Mouse (Mus musculus): ENCODE data around the gene Tmem119. TPM values are rescaled to one million over a fixed set of nuclear protein-coding genes. Genes with fewer than 3 reads are reported as not detected.
A peak's percentile ranks its signal among the peaks of the same experiment; 100 is the strongest.

Tmem119 gene
- polyA plus RNA-seq, 1 experiment from 2014 or later = 17.6 TPM

DNA sequence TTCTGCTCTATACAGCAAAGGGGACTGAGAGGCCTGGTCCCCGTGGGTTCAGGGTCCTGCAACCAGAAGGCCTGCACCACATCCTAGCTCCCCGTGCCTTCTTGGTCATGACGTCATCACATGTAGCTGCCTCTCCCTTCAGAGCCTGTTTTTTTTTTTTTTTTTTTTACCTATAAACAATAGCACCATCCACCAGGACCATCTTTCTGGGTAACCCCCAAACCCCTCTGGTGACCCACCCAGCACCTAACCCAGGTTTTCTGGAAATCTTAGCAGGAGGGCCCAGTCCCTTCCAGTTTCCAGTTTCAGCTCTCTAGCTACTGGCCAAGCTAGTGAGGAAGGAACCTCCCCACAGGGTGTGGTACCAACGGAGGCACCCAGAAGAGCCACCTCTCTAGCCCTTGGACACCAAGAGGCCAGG, 27.7 kb upstream of the Tmem119 start:
- H3K4me1 ChIP-seq (ENCODE audit: control insufficient read depth, insufficient read depth, low read length) = 0 out of 2 replicates have a peak, but pooled peaks cover 3% of the 10 kb centered on the region
- 0 out of 2 replicates have a peak overlapping the region, but pooled peaks have one; percentile 9 for H3K9ac ChIP-seq (ENCODE audit: low read depth, low read length)
- no peaks in the 10 kb centered on the region for H3K9me3 ChIP-seq (ENCODE audit: control insufficient read depth, low read length)
- no peak overlapping the region for H3K27ac ChIP-seq (ENCODE audit: low read depth, low read length)
- WGBS = 54% methylated on average over 4 of the region's 4 CpGs
- H3K4me2 ChIP-seq (replicated peaks; ENCODE audit: low read depth, low read length) = no peak overlapping the region
- H3K36me3 ChIP-seq (ENCODE audit: control insufficient read depth, insufficient read depth, low read length) = no peaks in the 10 kb centered on the region
- no peak for ATAC-seq (ENCODE audit: low FRiP score, low TSS enrichment)
- no peaks in the 10 kb centered on the region for H3K27me3 ChIP-seq (ENCODE audit: control insufficient read depth, insufficient read depth, low read length)
- H3K4me3 ChIP-seq (ENCODE audit: low read length) = no peak overlapping the region

DNA sequence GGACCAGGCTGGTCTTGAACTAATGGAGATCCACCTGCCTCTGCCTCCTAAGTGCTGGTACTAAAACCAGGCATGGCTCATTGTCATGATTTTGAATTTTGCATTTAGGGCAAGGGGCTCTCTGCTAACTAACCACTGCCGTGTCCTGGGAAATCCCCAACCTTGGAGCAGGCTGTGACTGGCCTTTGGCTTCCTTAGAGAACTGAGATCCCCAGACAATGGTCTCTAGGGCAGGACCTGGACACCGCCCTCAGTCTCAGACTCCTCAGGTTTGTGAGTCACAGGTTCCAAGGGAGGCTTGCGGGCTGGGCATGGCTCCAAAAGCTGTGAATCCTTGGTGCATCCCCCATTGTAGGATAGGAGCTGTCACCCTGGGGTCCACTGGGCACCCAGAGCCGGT, 26.3 kb upstream of the Tmem119 start:
- ATAC-seq (ENCODE audit: low FRiP score, low TSS enrichment) = no peak
- 88% methylated on average over 4 of the region's 4 CpGs for WGBS
- H3K27me3 ChIP-seq (ENCODE audit: control insufficient read depth, insufficient read depth, low read length) = no peaks in the 10 kb centered on the region
- H3K4me1 ChIP-seq (ENCODE audit: control insufficient read depth, insufficient read depth, low read length) = 0 out of 2 replicates have a peak, but pooled peaks cover 3% of the 10 kb centered on the region
- H3K27ac ChIP-seq (ENCODE audit: low read depth, low read length) = no peak overlapping the region
- H3K4me3 ChIP-seq (ENCODE audit: low read length) = no peak overlapping the region
- H3K9me3 ChIP-seq (ENCODE audit: control insufficient read depth, low read length) = no peaks in the 10 kb centered on the region
- H3K4me2 ChIP-seq (replicated peaks; ENCODE audit: low read depth, low read length) = no peak overlapping the region
- no peaks in the 10 kb centered on the region for H3K36me3 ChIP-seq (ENCODE audit: control insufficient read depth, insufficient read depth, low read length)
- no peak overlapping the region for H3K9ac ChIP-seq (ENCODE audit: low read depth, low read length)

DNA sequence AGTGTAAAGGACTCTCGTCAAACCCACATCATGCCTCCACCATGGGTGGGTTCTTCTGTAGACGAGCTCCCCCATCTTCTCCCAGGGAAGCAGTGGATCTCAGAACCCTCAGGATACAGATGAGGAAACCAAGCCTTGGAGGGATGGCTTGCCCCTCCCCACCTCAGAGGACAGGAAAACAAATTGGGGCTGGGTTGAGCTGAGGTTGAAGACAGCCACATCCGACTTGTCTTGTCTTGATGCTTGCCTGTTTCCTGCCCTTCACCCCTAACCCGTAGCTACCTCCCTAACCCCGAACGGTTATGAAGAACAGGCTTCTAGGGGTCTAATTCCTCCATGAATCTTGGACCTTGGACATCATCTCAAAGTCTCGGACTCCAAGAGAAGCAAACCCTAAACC, 25.2 kb upstream of the Tmem119 start:
- WGBS = 78% methylated on average over 7 of the region's 7 CpGs
- H3K36me3 ChIP-seq (ENCODE audit: control insufficient read depth, insufficient read depth, low read length) = no peaks in the 10 kb centered on the region
- ATAC-seq (ENCODE audit: low FRiP score, low TSS enrichment) = no peak
- no peak overlapping the region for H3K9ac ChIP-seq (ENCODE audit: low read depth, low read length)
- H3K27me3 ChIP-seq (ENCODE audit: control insufficient read depth, insufficient read depth, low read length) = no peaks in the 10 kb centered on the region
- no peak overlapping the region for H3K27ac ChIP-seq (ENCODE audit: low read depth, low read length)
- no peak overlapping the region for H3K4me2 ChIP-seq (replicated peaks; ENCODE audit: low read depth, low read length)
- no peaks in the 10 kb centered on the region for H3K9me3 ChIP-seq (ENCODE audit: control insufficient read depth, low read length)
- H3K4me3 ChIP-seq (ENCODE audit: low read length) = no peak overlapping the region
- 0 out of 2 replicates have a peak, but pooled peaks cover 3% of the 10 kb centered on the region for H3K4me1 ChIP-seq (ENCODE audit: control insufficient read depth, insufficient read depth, low read length)

DNA sequence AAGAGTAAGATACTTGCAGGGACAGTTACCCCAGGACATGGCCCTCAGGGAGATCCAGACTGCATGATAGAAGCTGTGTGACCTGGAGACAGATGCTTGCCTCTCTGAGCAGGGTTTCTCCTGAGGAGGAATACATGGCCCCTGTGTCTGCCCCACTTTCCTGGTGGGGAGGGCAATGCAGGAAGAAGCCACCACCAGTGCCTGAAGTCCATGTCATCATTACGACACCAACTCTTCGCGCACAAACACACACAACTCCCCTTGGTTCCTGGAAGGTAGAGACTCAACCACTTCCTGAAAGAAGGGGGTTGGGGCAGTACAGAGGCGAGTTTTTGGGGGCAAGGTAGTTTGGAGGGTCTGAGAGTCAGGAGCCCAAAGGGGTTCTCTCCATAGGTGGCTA, 23.9 kb upstream of the Tmem119 start:
- Histone ChIP-seq H3K4me1 (ENCODE audit: control insufficient read depth, insufficient read depth, low read length) (no peaks in the 10 kb centered on the region), H3K27me3 (ENCODE audit: control insufficient read depth, insufficient read depth, low read length) (no peaks in the 10 kb centered on the region), H3K9me3 (ENCODE audit: control insufficient read depth, low read length) (no peaks in the 10 kb centered on the region), H3K4me3 (ENCODE audit: low read length) (no peak overlapping the region), H3K27ac (ENCODE audit: low read depth, low read length) (no peak overlapping the region), H3K4me2 (replicated peaks; ENCODE audit: low read depth, low read length) (no peak overlapping the region), H3K9ac (ENCODE audit: low read depth, low read length) (no peak overlapping the region), H3K36me3 (ENCODE audit: control insufficient read depth, insufficient read depth, low read length) (no peaks in the 10 kb centered on the region)
- 88% methylated on average over 4 of the region's 4 CpGs for WGBS
- no peak for ATAC-seq (ENCODE audit: low FRiP score, low TSS enrichment)

DNA sequence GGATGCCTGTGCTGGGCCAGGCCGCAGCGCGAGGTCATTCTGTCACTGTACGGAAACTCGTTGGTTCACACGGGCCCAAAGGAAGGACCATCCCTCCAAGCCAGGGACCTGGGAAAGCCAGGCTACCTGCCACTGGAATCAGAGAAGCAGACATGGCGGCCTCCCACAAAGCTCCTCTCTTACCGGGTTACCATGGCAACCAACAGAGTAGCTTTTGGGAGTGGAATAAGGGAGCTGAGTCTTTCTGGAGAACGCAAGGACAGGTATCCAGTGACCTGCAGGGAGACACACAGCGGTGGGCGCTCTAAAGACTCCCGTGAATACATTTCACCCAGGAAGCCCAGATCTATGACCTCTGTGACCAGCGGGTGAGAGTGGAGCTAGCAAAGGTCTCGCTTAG, 18.3 kb upstream of the Tmem119 start:
- WGBS = 66% methylated on average over 14 of the region's 14 CpGs
- H3K36me3 ChIP-seq (ENCODE audit: control insufficient read depth, insufficient read depth, low read length) = no peaks in the 10 kb centered on the region
- H3K4me1 ChIP-seq (ENCODE audit: control insufficient read depth, insufficient read depth, low read length) = 0 out of 2 replicates have a peak, but pooled peaks cover 3% of the 10 kb centered on the region
- H3K27me3 ChIP-seq (ENCODE audit: control insufficient read depth, insufficient read depth, low read length) = no peaks in the 10 kb centered on the region
- no peak overlapping the region for H3K9ac ChIP-seq (ENCODE audit: low read depth, low read length)
- no peaks in the 10 kb centered on the region for H3K9me3 ChIP-seq (ENCODE audit: control insufficient read depth, low read length)
- no peak overlapping the region for H3K4me3 ChIP-seq (ENCODE audit: low read length)
- H3K27ac ChIP-seq (ENCODE audit: low read depth, low read length) = no peak overlapping the region
- no peak for ATAC-seq (ENCODE audit: low FRiP score, low TSS enrichment)
- no peak overlapping the region for H3K4me2 ChIP-seq (replicated peaks; ENCODE audit: low read depth, low read length)

DNA sequence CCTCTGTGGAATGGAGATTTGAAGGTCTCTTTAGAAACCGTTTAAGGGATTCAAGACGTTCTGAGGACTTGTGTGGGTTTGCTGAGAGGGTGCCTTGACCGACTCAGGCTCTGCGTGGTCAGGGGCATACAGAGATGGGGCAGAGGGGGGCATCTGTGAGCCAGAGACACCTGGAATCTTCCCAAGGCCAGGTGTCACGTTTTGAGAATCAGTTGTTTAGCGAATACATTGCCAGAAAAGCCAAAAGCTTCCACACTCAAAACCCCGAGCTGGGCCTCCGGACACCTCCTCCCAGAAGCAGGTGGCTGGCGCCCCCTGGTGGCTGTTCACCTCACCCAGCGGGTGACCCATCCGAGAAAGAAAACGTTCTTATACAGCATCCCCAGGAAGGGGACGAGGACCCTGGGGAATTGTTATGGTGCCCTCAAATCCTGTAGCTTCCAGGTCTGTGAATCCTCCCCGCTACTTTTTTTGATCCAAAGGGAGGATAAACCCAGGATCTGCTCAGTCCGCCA, 15.4 kb upstream of the Tmem119 start:
- 12% methylated on average over 15 of the region's 15 CpGs for WGBS
- Histone ChIP-seq H3K36me3 (ENCODE audit: control insufficient read depth, insufficient read depth, low read length) (no peaks in the 10 kb centered on the region), H3K9ac (ENCODE audit: low read depth, low read length) (peak overlapping the region; percentile 13; the same call in 1 of the 2 replicates), H3K27me3 (ENCODE audit: control insufficient read depth, insufficient read depth, low read length) (no peaks in the 10 kb centered on the region), H3K4me1 (ENCODE audit: control insufficient read depth, insufficient read depth, low read length) (0 out of 2 replicates have a peak, but pooled peaks cover 3% of the 10 kb centered on the region), H3K4me3 (ENCODE audit: low read length) (no peak overlapping the region), H3K4me2 (replicated peaks; ENCODE audit: low read depth, low read length) (no peak overlapping the region), H3K9me3 (ENCODE audit: control insufficient read depth, low read length) (peaks cover 4% of the 10 kb centered on the region; the same call in 1 of the 2 replicates), H3K27ac (ENCODE audit: low read depth, low read length) (no peak overlapping the region)
- ATAC-seq (ENCODE audit: low FRiP score, low TSS enrichment) = peak; percentile 67; the same call in 1 of the 2 replicates

DNA sequence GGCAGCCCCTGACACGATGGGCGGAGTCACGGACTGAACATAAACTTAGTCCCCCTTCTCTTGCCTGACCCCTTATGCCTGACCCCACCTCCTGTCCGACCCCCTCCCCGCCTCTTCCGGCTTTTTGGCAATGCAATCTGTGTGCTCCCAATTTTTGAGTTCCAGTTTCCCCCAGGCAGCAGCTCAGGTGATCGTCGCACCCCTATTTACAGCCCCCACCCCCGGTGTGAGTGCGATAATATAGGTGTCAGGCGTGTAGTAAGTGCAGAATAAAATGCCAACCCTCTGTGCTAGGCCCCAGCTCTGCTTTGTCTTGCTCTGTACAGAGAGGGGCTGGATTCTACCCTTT, 14.7 kb upstream of the Tmem119 start:
- H3K9me3 ChIP-seq (ENCODE audit: control insufficient read depth, low read length) = peaks cover 4% of the 10 kb centered on the region; the same call in 1 of the 2 replicates
- 45% methylated on average over 10 of the region's 11 CpGs for WGBS
- ATAC-seq (ENCODE audit: low FRiP score, low TSS enrichment) = no peak
- no peak overlapping the region for H3K4me3 ChIP-seq (ENCODE audit: low read length)
- no peaks in the 10 kb centered on the region for H3K36me3 ChIP-seq (ENCODE audit: control insufficient read depth, insufficient read depth, low read length)
- H3K4me1 ChIP-seq (ENCODE audit: control insufficient read depth, insufficient read depth, low read length) = 0 out of 2 replicates have a peak, but pooled peaks cover 3% of the 10 kb centered on the region
- H3K4me2 ChIP-seq (replicated peaks; ENCODE audit: low read depth, low read length) = no peak overlapping the region
- H3K9ac ChIP-seq (ENCODE audit: low read depth, low read length) = 0 out of 2 replicates have a peak overlapping the region, but pooled peaks have one; percentile 13
- no peaks in the 10 kb centered on the region for H3K27me3 ChIP-seq (ENCODE audit: control insufficient read depth, insufficient read depth, low read length)
- H3K27ac ChIP-seq (ENCODE audit: low read depth, low read length) = no peak overlapping the region

DNA sequence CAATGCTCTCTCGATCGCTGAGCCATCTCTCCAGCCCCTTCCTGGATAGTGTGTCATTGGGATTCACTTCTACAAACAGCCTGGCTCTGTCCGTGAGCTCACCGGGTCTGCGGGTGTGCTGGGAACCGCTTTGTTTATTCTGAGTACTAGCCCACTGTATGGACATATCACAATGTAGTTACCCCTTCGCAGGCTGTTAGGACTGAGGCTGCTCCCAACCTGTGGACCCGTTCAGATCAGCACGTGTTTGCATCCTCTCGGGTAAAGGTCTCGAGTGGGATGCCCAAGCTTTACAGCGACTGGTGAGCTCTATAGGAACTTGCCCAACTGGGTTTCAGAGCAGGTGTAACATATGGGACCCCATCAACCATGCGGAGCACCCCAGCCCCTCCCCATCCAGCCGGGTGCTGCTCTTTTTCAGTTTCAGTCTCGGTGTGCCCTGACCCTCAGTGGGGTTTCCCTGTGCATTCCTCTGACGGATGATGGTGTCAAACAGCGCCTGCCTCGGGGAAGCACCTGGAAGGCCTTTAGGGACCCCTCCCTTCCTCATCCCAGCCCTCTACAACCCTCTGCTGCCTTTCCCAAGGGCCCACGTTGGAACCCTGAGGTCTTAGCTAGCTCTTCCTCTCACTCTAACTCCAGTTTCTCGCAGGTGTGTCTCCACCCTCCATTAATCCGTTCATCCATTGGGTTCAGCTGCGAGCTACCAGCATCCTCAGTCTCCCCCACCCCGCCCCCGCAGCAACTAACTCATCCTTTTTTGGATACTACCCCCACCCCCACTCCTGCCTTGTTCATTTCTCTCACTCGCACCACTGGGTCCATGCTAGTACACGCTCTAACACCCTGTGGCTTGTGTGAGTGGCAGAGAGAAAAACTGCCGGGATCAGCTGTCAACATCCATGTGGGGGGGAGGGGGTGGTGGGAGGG, 14.1 kb upstream of the Tmem119 start:
- Histone ChIP-seq H3K27me3 (ENCODE audit: control insufficient read depth, insufficient read depth, low read length) (no peaks in the 10 kb centered on the region), H3K9me3 (ENCODE audit: control insufficient read depth, low read length) (peaks cover 4% of the 10 kb centered on the region; the same call in 1 of the 2 replicates), H3K9ac (ENCODE audit: low read depth, low read length) (no peak overlapping the region), H3K36me3 (ENCODE audit: control insufficient read depth, insufficient read depth, low read length) (no peaks in the 10 kb centered on the region), H3K27ac (ENCODE audit: low read depth, low read length) (no peak overlapping the region), H3K4me3 (ENCODE audit: low read length) (no peak overlapping the region), H3K4me2 (replicated peaks; ENCODE audit: low read depth, low read length) (no peak overlapping the region), H3K4me1 (ENCODE audit: control insufficient read depth, insufficient read depth, low read length) (0 out of 2 replicates have a peak, but pooled peaks cover 3% of the 10 kb centered on the region)
- WGBS = 31% methylated on average over 27 of the region's 27 CpGs
- no peak for ATAC-seq (ENCODE audit: low FRiP score, low TSS enrichment)

DNA sequence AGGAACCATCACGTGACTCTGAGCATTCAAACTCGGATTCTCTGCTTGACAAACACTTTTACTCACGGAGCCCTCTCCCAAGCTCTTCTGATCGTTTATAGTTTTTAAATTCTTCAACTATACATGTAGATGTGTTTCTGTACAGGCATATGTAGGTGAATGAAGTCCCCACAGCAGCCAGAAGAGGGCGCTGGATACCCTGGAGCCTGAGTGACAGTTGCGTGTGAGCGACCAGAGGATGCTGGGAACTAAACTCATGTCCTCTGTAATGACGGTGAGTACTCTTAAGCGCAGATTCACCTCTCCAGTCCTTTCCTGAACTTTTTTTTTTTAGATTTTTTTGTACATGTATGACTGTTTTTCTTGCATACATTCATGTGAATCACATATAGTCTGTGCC, 13.3 kb upstream of the Tmem119 start:
- WGBS = 15% methylated on average over 9 of the region's 9 CpGs
- H3K27me3 ChIP-seq (ENCODE audit: control insufficient read depth, insufficient read depth, low read length) = no peaks in the 10 kb centered on the region
- no peaks in the 10 kb centered on the region for H3K36me3 ChIP-seq (ENCODE audit: control insufficient read depth, insufficient read depth, low read length)
- no peak overlapping the region for H3K27ac ChIP-seq (ENCODE audit: low read depth, low read length)
- H3K4me1 ChIP-seq (ENCODE audit: control insufficient read depth, insufficient read depth, low read length) = 0 out of 2 replicates have a peak, but pooled peaks cover 3% of the 10 kb centered on the region
- H3K4me3 ChIP-seq (ENCODE audit: low read length) = no peak overlapping the region
- peaks cover 4% of the 10 kb centered on the region; the same call in 1 of the 2 replicates for H3K9me3 ChIP-seq (ENCODE audit: control insufficient read depth, low read length)
- no peak overlapping the region for H3K4me2 ChIP-seq (replicated peaks; ENCODE audit: low read depth, low read length)
- no peak for ATAC-seq (ENCODE audit: low FRiP score, low TSS enrichment)
- H3K9ac ChIP-seq (ENCODE audit: low read depth, low read length) = no peak overlapping the region

Data from kidney, embryonic 14.5 days (tissue).